Mouse (Mus musculus) kidney, postnatal 0 days (tissue): ENCODE data around the gene Adamts14. TPM values are rescaled to one million over a fixed set of nuclear protein-coding genes. Genes with fewer than 3 reads are reported as not detected.

Experiments
- ATAC-seq: fragments of 200-750 bp; cut with Nextera tagmentation; replicated peaks from 2 replicates; pipeline ENCODE4 v1.8.0; 2017; ENCODE audit warnings: low read depth, moderate number of reproducible peaks, moderate TSS enrichment, moderate library complexity; ENCODE audit not compliant: low FRiP score
- DNase-seq: peaks from one replicate; pipeline ENCODE4 v3.0.0-alpha.2; 2016; ENCODE audit warnings: low spot score
- H3K27ac ChIP-seq: fragments of 300-500 bp; sonication (generic); 2 replicates; pipeline ENCODE4 v1.5.1; 2014; ENCODE audit warnings: mild to moderate bottlenecking
- H3K27me3 ChIP-seq: fragments of 300-500 bp; sonication (generic); 2 replicates; pipeline ENCODE4 v1.6.1; 2014; ENCODE audit warnings: low read length, mixed read lengths; ENCODE audit not compliant: insufficient read depth
- H3K36me3 ChIP-seq: fragments of 300-500 bp; sonication (generic); 2 replicates; pipeline ENCODE4 v1.6.1; 2014; ENCODE audit warnings: low read length, mixed read lengths; ENCODE audit not compliant: insufficient read depth
- H3K4me1 ChIP-seq: fragments of 300-500 bp; sonication (generic); replicated peaks from 2 replicates; pipeline ENCODE4 v1.6.1; 2014; ENCODE audit warnings: antibody characterized with exemption, low read length, mixed read lengths; ENCODE audit not compliant: insufficient read depth
- H3K4me2 ChIP-seq: fragments of 300-500 bp; sonication (generic); 2 replicates; pipeline ENCODE4 v1.6.1; 2014; ENCODE audit warnings: mild to moderate bottlenecking, low read length, moderate library complexity, mixed read lengths
- H3K4me3 ChIP-seq: fragments of 300-500 bp; sonication (generic); replicated peaks from 2 replicates; pipeline ENCODE4 v1.5.1; 2014; ENCODE audit warnings: low read depth, low read length
- H3K9ac ChIP-seq: fragments of 300-500 bp; sonication (generic); 2 replicates; pipeline ENCODE4 v1.6.1; 2014; ENCODE audit warnings: low read depth, low read length
- H3K9me3 ChIP-seq: fragments of 300-500 bp; sonication (generic); replicated peaks from 2 replicates; pipeline ENCODE4 v1.6.1; 2016; ENCODE audit warnings: low read length, inconsistent platforms, mixed read lengths
- CTCF ChIP-seq: IDR thresholded peaks from 2 replicates; pipeline ENCODE4 v1.5.1; 2016; ENCODE audit warnings: antibody characterized with exemption, low read depth, mild to moderate bottlenecking, moderate library complexity
- WGBS: fragments of 180-500 bp; shearing (Covaris S2); extraction: QIAGEN DNeasy Blood & Tissue Kit; methylation state at CpG from one replicate; pipeline ENCODE4 v1.1.7; 2014; 5-methylcytosine and 5-hydroxymethylcytosine counted together
- polyA plus RNA-seq: library from polyadenylated mRNA; unstranded; fragments of >200 nt; fragmentation: Nextera tagmentation; extraction: Ambion mirVana; gene quantifications from 2 replicates; pipeline ENCODE4 v1.2.1, GENCODE M21; 2015

Adamts14 gene
- polyA plus RNA-seq, 1 experiment from 2014 or later = 0.71 TPM

- DNase-seq (no peak), ATAC-seq (no peak)
- Histone ChIP-seq H3K36me3 (no peaks in the 10 kb centered on the region), H3K27ac (no peak overlapping the region), H3K9me3 (no peaks in the 10 kb centered on the region), H3K4me1 (no peaks in the 10 kb centered on the region), H3K27me3 (no peaks in the 10 kb centered on the region), H3K4me3 (no peak overlapping the region), H3K9ac (no peak overlapping the region), H3K4me2 (no peak overlapping the region)
- 69% methylated on average over 4 of the region's 4 CpGs for WGBS
- no peak for TF ChIP-seq CTCF
These were observed 112.6 kb downstream of the Adamts14 start for GRCm38 (mm10) chr10:61160671-61161070.

- Histone ChIP-seq H3K9ac (no peak overlapping the region), H3K36me3 (no peaks in the 10 kb centered on the region), H3K4me2 (no peak overlapping the region), H3K27ac (no peak overlapping the region), H3K4me3 (no peak overlapping the region), H3K9me3 (no peaks in the 10 kb centered on the region), H3K27me3 (no peaks in the 10 kb centered on the region), H3K4me1 (no peaks in the 10 kb centered on the region)
- no peak for TF ChIP-seq CTCF
- DNase-seq (no peak), ATAC-seq (no peak)
- 64% methylated on average over 7 of the region's 7 CpGs for WGBS
These were observed 113.1 kb downstream of the Adamts14 start for GRCm38 (mm10) chr10:61160089-61160488.

GRCm38 (mm10) chr10:61158594-61158993 lies 114.6 kb downstream of the Adamts14 start:
- WGBS = 21% methylated on average over 3 of the region's 3 CpGs

GRCm38 (mm10) chr10:61156453-61156852 lies 116.8 kb downstream of the Adamts14 start:
- no peak for TF ChIP-seq CTCF
- no peak overlapping the region for H3K9ac ChIP-seq
- H3K4me1 ChIP-seq = no peaks in the 10 kb centered on the region
- no peak overlapping the region for H3K27ac ChIP-seq
- H3K4me2 ChIP-seq = no peak overlapping the region
- no peak overlapping the region for H3K4me3 ChIP-seq
- no peaks in the 10 kb centered on the region for H3K27me3 ChIP-seq
- H3K9me3 ChIP-seq = no peaks in the 10 kb centered on the region
- no peak for DNase-seq
- H3K36me3 ChIP-seq = no peaks in the 10 kb centered on the region
- no peak for ATAC-seq
- 94% methylated on average over 2 of the region's 2 CpGs for WGBS

More at GRCm38 (mm10) chr10:61158594-61158993, 114.6 kb downstream of the Adamts14 start:
- DNase-seq (peak; percentile 44), ATAC-seq (no peak; the same call in 1 of the 2 replicates)
- Histone ChIP-seq H3K4me3 (no peak overlapping the region), H3K27ac (no peak overlapping the region), H3K4me2 (no peak overlapping the region), H3K4me1 (no peaks in the 10 kb centered on the region), H3K27me3 (no peaks in the 10 kb centered on the region), H3K9ac (no peak overlapping the region), H3K9me3 (no peaks in the 10 kb centered on the region), H3K36me3 (no peaks in the 10 kb centered on the region)
- TF ChIP-seq CTCF = no peak

- Histone ChIP-seq H3K27me3 (no peaks in the 10 kb centered on the region), H3K9ac (no peak overlapping the region), H3K36me3 (no peaks in the 10 kb centered on the region), H3K4me2 (no peak overlapping the region), H3K9me3 (no peaks in the 10 kb centered on the region), H3K27ac (no peak overlapping the region), H3K4me3 (no peak overlapping the region), H3K4me1 (no peaks in the 10 kb centered on the region)
- ATAC-seq (no peak), DNase-seq (no peak)
- no peak for TF ChIP-seq CTCF
- WGBS = 76% methylated on average over 3 of the region's 3 CpGs
These were observed 117.6 kb downstream of the Adamts14 start for GRCm38 (mm10) chr10:61155611-61156010.

GRCm38 (mm10) chr10:61152131-61152530 lies 121.1 kb downstream of the Adamts14 start:
- ATAC-seq = no peak
- H3K27ac ChIP-seq = no peak overlapping the region
- H3K4me3 ChIP-seq = no peak overlapping the region
- no peak for DNase-seq
- no peaks in the 10 kb centered on the region for H3K9me3 ChIP-seq
- TF ChIP-seq CTCF = no peak
- H3K9ac ChIP-seq = no peak overlapping the region
- H3K27me3 ChIP-seq = no peaks in the 10 kb centered on the region
- H3K4me2 ChIP-seq = no peak overlapping the region
- H3K36me3 ChIP-seq = no peaks in the 10 kb centered on the region
- H3K4me1 ChIP-seq = no peaks in the 10 kb centered on the region

- ATAC-seq (no peak), DNase-seq (peak; percentile 38)
- Histone ChIP-seq H3K4me2 (no peak overlapping the region), H3K27ac (no peak overlapping the region), H3K9me3 (no peaks in the 10 kb centered on the region), H3K4me3 (no peak overlapping the region), H3K27me3 (no peaks in the 10 kb centered on the region), H3K4me1 (no peaks in the 10 kb centered on the region), H3K9ac (no peak overlapping the region), H3K36me3 (no peaks in the 10 kb centered on the region)
- no peak for TF ChIP-seq CTCF
- 14% methylated on average over 6 of the region's 6 CpGs for WGBS
These were observed 122.6 kb downstream of the Adamts14 start for GRCm38 (mm10) chr10:61150616-61151015.
